Mouse (Mus musculus) forebrain, embryonic 13.5 days (tissue): ENCODE measurements around the gene Poc1b. TPM values are rescaled to one million over a fixed set of nuclear protein-coding genes. Genes with fewer than 3 reads are reported as not detected.

ENCODE experiments used
- ATAC-seq: fragments of 200-750 bp; cut with Nextera tagmentation; 2 replicates; pipeline ENCODE4 v1.8.0; 2017
- H3K27ac ChIP-seq: fragments of 300-500 bp; sonication (generic); 2 replicates; pipeline ENCODE4 v1.5.1; 2015; ENCODE audit warnings: inconsistent platforms, mild to moderate bottlenecking, moderate library complexity
- H3K27me3 ChIP-seq: fragments of 300-500 bp; sonication (generic); 2 replicates; pipeline ENCODE4 v1.6.1; 2015; ENCODE audit warnings: mild to moderate bottlenecking, inconsistent platforms
- H3K36me3 ChIP-seq: fragments of 300-500 bp; sonication (generic); 2 replicates; pipeline ENCODE4 v1.6.1; 2015; ENCODE audit warnings: mild to moderate bottlenecking, inconsistent platforms; ENCODE audit not compliant: poor library complexity, severe bottlenecking
- H3K4me1 ChIP-seq: fragments of 300-500 bp; sonication (generic); 2 replicates; pipeline ENCODE4 v1.6.1; 2015; ENCODE audit warnings: inconsistent platforms
- H3K4me2 ChIP-seq: fragments of 300-500 bp; sonication (generic); 2 replicates; pipeline ENCODE4 v1.6.1; 2015; ENCODE audit warnings: inconsistent platforms, mild to moderate bottlenecking, moderate library complexity
- H3K4me3 ChIP-seq: fragments of 300-500 bp; sonication (generic); 2 replicates; pipeline ENCODE4 v1.5.1; 2015; ENCODE audit warnings: mild to moderate bottlenecking, inconsistent platforms
- H3K9ac ChIP-seq: fragments of 300-500 bp; sonication (generic); 2 replicates; pipeline ENCODE4 v1.6.1; 2015; ENCODE audit warnings: mild to moderate bottlenecking, inconsistent platforms
- H3K9me3 ChIP-seq: fragments of 300-500 bp; sonication (generic); replicated peaks from 2 replicates; pipeline ENCODE4 v1.6.1; 2016; ENCODE audit warnings: inconsistent platforms
- WGBS: fragments of 180-500 bp; shearing (Covaris S2); methylation state at CpG from one replicate; pipeline ENCODE4 v1.1.7; 2015; 5-methylcytosine and 5-hydroxymethylcytosine counted together
- polyA plus RNA-seq: library from polyadenylated mRNA; unstranded; fragments of >200 nt; fragmentation: Nextera tagmentation; extraction: Ambion mirVana; gene quantifications from 2 replicates; pipeline ENCODE4 v1.2.1, GENCODE M21; 2015

Gene Poc1b
- polyA plus RNA-seq, 1 experiment from 2014 or later: 16.0 TPM

DNA sequence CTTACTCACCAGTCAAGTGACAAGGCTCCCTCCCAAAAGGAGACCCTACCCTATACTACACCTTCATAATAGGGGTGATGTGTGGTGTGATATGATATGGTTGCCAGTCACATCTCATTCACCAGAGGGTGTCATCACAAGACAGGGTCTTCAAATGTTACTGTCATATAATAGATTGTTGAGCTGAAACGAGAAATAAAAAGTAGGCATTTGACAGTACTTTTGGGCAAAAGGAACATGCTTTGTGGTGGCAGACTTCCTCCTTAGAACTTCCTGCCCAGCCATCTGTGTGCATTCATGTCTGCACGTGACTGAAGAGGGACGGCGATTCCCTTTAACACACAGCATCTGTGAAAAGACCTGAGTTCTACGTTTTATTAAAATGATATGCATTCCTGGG is 75.3 kb downstream of the Poc1b start:
- H3K4me2 ChIP-seq: no peak overlapping the region
- no peak for ATAC-seq
- H3K9me3 ChIP-seq: no peaks in the 10 kb centered on the region
- WGBS: 87% methylated on average over 5 of the region's 5 CpGs
- H3K4me3 ChIP-seq: no peak overlapping the region
- H3K27ac ChIP-seq: no peak overlapping the region
- no peaks in the 10 kb centered on the region for H3K27me3 ChIP-seq
- H3K9ac ChIP-seq: no peak overlapping the region
- H3K4me1 ChIP-seq: no peaks in the 10 kb centered on the region
- H3K36me3 ChIP-seq: peaks cover 6% of the 10 kb centered on the region

DNA sequence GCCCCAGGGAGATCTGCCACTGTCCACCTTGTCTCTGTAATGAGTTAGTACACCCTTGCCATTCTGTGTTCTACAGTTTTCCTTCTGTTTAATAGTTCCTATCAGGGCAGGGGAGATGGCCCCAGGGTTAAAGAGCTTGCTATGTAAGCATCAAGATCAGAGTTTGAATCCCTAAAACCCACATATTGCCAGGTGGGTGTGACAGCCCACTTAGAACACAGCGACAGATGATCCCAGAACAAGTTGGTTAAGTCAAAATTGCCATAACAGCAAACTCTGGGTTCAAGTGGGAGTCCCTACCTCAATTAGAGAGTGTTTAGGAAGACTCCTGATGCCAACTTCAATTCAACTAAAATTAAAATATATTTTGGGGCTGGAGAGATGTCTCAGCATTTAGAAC is 81.3 kb downstream of the Poc1b start:
- WGBS: 91% methylated on average over 1 of the region's 1 CpGs
- Histone ChIP-seq H3K9me3 (no peaks in the 10 kb centered on the region), H3K4me3 (no peak overlapping the region), H3K4me2 (no peak overlapping the region), H3K36me3 (0 out of 2 replicates have a peak, but pooled peaks cover 2% of the 10 kb centered on the region), H3K4me1 (no peaks in the 10 kb centered on the region), H3K9ac (no peak overlapping the region), H3K27me3 (no peaks in the 10 kb centered on the region), H3K27ac (no peak overlapping the region)
- ATAC-seq: no peak

DNA sequence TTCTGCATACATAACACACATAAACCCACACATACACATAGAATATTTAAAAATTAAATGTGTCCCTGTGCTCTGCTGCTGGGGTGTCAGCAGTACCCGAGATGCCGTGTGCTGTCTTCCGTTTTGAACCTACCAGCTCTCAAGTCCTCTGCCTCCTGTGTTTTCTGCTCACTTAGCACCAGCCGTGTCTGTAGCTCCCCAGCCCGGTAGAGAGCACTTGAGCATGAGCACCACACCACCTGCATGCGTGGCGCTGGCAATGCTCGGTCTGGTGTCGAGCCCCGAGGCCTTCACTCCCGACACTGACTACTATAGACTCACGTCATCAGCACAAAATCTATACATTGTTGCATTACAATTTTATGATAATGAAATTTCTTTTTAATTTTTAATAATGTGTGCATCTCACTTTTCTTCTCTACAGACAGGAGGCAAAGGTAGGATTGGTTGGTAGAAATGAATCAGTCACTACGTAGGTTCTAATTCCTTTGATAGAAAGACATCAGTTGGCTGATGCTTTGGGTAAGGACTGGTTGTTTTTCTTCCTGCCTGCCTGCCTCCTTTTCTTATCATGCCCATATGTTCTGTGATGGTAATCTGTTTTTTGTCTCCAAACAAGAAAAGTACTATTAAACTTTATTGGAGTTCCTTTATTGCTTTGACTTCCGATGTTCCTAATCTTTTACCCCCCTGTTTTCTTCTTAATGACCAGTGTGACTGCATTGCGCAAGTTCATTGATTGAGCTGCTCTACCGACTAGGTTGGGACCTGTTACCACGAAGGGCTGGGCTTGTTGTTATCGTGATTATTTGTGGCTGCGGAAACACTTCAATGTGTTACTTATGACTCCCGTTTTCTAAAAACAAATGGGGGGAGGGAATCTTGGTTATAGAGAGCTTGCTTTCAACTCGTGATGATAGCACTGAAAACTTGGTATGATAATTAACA is 82.1 kb downstream of the Poc1b start:
- no peak overlapping the region for H3K4me3 ChIP-seq
- H3K27me3 ChIP-seq: no peaks in the 10 kb centered on the region
- 0 out of 2 replicates have a peak, but pooled peaks cover 2% of the 10 kb centered on the region for H3K36me3 ChIP-seq
- H3K9me3 ChIP-seq: no peaks in the 10 kb centered on the region
- H3K9ac ChIP-seq: no peak overlapping the region
- H3K4me1 ChIP-seq: no peaks in the 10 kb centered on the region
- ATAC-seq: no peak
- no peak overlapping the region for H3K4me2 ChIP-seq
- WGBS: 93% methylated on average over 21 of the region's 21 CpGs
- H3K27ac ChIP-seq: no peak overlapping the region

DNA sequence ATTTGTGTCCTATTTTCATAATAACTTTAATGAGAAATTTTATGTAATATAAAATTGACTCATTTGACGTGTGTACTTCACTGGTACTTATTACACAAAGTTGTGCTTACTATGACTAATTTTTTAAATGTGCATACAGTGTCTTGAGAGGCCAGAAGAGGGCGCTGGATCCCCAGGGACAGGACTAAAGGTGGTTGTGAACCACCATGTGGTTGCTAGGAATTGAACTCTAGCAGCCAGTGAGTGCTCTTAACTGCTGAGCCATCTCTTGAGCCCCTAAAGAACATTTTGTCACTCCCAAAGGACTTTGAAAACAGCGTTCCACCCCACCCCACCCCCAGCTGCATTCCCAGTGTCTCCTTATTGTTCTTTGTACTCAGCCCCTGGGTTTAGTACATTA is 84.0 kb downstream of the Poc1b start:
- Histone ChIP-seq H3K9ac (no peak overlapping the region), H3K4me1 (no peaks in the 10 kb centered on the region), H3K4me2 (no peak overlapping the region), H3K9me3 (no peaks in the 10 kb centered on the region), H3K27ac (no peak overlapping the region), H3K36me3 (0 out of 2 replicates have a peak, but pooled peaks cover 2% of the 10 kb centered on the region), H3K27me3 (no peaks in the 10 kb centered on the region), H3K4me3 (no peak overlapping the region)
- no peak for ATAC-seq
- 34% methylated on average over 3 of the region's 3 CpGs for WGBS

GRCm38 (mm10) chr10:99194451-99195055 is 87.7 kb downstream of the Poc1b start:
- Histone ChIP-seq H3K4me1 (peaks cover 6% of the 10 kb centered on the region), H3K27me3 (no peaks in the 10 kb centered on the region), H3K4me2 (no peak overlapping the region), H3K4me3 (no peak overlapping the region), H3K9ac (no peak overlapping the region), H3K36me3 (peaks cover 11% of the 10 kb centered on the region), H3K27ac (no peak overlapping the region), H3K9me3 (no peaks in the 10 kb centered on the region)
- 88% methylated on average over 2 of the region's 2 CpGs for WGBS
- no peak for ATAC-seq

DNA sequence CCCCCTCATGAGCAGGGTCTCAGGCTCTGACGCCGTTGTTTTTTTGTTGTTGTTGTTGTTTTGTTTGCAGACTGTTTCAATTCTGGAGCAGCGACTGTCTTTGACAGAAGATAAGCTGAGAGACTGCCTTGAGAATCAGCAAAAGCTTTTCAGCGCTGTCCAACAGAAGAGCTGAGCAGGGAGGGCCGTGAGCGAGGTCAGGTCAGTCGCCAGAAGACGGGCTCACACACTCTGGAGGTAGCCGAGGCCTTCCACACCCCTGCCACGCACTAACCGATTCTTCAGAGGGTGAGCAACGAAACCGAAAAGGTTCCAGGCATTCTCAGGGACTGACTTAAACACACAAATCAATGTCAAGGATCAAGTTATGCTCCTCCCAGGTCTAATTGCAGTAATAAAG is 89.7 kb downstream of the Poc1b start:
- H3K27ac ChIP-seq: no peak overlapping the region
- WGBS: 87% methylated on average over 13 of the region's 13 CpGs

DNA sequence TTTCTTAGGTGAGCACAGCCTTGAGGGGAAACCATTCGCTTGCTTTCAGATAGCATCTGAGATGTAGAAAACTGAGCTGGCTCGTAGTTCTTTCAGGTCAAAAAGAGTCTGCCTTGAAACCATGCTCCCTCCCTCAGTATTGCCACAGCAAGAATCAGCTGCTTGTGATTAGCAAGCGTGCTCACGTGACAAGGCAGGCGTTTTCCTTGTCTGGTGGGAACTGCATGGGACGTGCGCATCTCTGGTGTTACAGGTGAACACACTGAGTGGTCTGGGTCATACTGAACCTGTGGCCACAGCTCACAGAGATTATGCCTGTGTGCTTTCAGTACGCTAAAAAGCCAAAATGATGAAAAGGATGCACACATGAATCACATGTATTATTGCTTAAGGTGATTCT is 90.3 kb downstream of the Poc1b start:
- Histone ChIP-seq H3K4me3 (no peak overlapping the region), H3K9ac (no peak overlapping the region), H3K4me1 (peaks cover 18% of the 10 kb centered on the region), H3K27me3 (no peaks in the 10 kb centered on the region), H3K27ac (peak overlapping the region; percentile 25; the same call in 1 of the 2 replicates), H3K4me2 (no peak overlapping the region), H3K36me3 (peaks cover 11% of the 10 kb centered on the region), H3K9me3 (no peaks in the 10 kb centered on the region)
- 76% methylated on average over 8 of the region's 8 CpGs for WGBS
- ATAC-seq: peak; percentile 46; the same call in 1 of the 2 replicates

More for the DNA sequence above, 89.7 kb downstream of the Poc1b start:
- Histone ChIP-seq H3K27me3 (no peaks in the 10 kb centered on the region), H3K4me3 (no peak overlapping the region), H3K9me3 (no peaks in the 10 kb centered on the region), H3K36me3 (peaks cover 11% of the 10 kb centered on the region), H3K4me1 (peaks cover 13% of the 10 kb centered on the region), H3K4me2 (no peak overlapping the region), H3K9ac (no peak overlapping the region)
- no peak for ATAC-seq

GRCm38 (mm10) chr10:99197607-99198305 is 90.9 kb downstream of the Poc1b start:
- no peak overlapping the region for H3K27ac ChIP-seq
- peak; percentile 69; the same call in 1 of the 2 replicates for ATAC-seq
- WGBS: 48% methylated on average over 9 of the region's 9 CpGs

DNA sequence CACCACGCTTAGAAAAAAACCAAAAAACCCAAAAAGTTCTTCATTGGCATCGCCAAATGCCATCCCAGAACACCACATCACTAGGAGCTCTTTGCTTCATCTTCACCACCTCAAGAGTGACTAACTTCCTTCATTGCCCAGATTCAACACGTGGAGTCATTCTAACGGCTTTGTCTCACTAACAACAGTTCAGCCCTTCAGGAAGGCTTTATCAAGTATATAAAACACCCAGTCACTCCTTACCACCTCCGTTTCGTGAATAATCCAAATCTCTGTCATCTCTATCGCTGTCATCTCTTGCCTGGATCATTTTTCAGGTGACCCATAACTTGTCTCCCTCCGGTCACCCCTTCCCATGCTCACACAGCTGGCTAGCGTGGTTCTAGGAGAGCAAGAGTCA is 92.1 kb downstream of the Poc1b start:
- WGBS: 95% methylated on average over 9 of the region's 9 CpGs

More at GRCm38 (mm10) chr10:99197607-99198305, 90.9 kb downstream of the Poc1b start:
- no peak overlapping the region for H3K4me3 ChIP-seq
- H3K36me3 ChIP-seq: peaks cover 11% of the 10 kb centered on the region
- H3K9me3 ChIP-seq: no peaks in the 10 kb centered on the region
- peaks cover 22% of the 10 kb centered on the region for H3K4me1 ChIP-seq
- H3K4me2 ChIP-seq: no peak overlapping the region
- H3K9ac ChIP-seq: no peak overlapping the region
- no peaks in the 10 kb centered on the region for H3K27me3 ChIP-seq

GRCm38 (mm10) chr10:99200944-99201343 is 94.1 kb downstream of the Poc1b start:
- no peaks in the 10 kb centered on the region for H3K27me3 ChIP-seq
- H3K9ac ChIP-seq: no peak overlapping the region
- H3K9me3 ChIP-seq: no peaks in the 10 kb centered on the region
- peaks cover 42% of the 10 kb centered on the region for H3K4me1 ChIP-seq
- WGBS: 76% methylated on average over 5 of the region's 5 CpGs
- no peak overlapping the region for H3K27ac ChIP-seq
- H3K36me3 ChIP-seq: peaks cover 11% of the 10 kb centered on the region
- ATAC-seq: no peak
- H3K4me2 ChIP-seq: no peak overlapping the region
- H3K4me3 ChIP-seq: no peak overlapping the region

More for the DNA sequence above, 92.1 kb downstream of the Poc1b start:
- Histone ChIP-seq H3K4me2 (no peak overlapping the region), H3K4me3 (no peak overlapping the region), H3K36me3 (peaks cover 11% of the 10 kb centered on the region), H3K9ac (no peak overlapping the region), H3K27ac (no peak overlapping the region), H3K27me3 (no peaks in the 10 kb centered on the region), H3K9me3 (no peaks in the 10 kb centered on the region), H3K4me1 (peaks cover 31% of the 10 kb centered on the region)
- ATAC-seq: no peak

- WGBS: 24% methylated on average over 1 of the region's 1 CpGs
- no peak overlapping the region for H3K9ac ChIP-seq
These were observed 95.0 kb downstream of the Poc1b start for GRCm38 (mm10) chr10:99201786-99202185.

GRCm38 (mm10) chr10:99202363-99202762 is 95.5 kb downstream of the Poc1b start:
- H3K9ac ChIP-seq: no peak overlapping the region

More at GRCm38 (mm10) chr10:99201786-99202185, 95.0 kb downstream of the Poc1b start:
- H3K9me3 ChIP-seq: no peaks in the 10 kb centered on the region
- peaks cover 7% of the 10 kb centered on the region for H3K36me3 ChIP-seq
- H3K27ac ChIP-seq: no peak overlapping the region
- peaks cover 42% of the 10 kb centered on the region for H3K4me1 ChIP-seq
- H3K4me2 ChIP-seq: no peak overlapping the region
- ATAC-seq: no peak
- no peaks in the 10 kb centered on the region for H3K27me3 ChIP-seq
- H3K4me3 ChIP-seq: no peak overlapping the region

More at GRCm38 (mm10) chr10:99202363-99202762, 95.5 kb downstream of the Poc1b start:
- H3K4me2 ChIP-seq: no peak overlapping the region
- 51% methylated on average over 8 of the region's 8 CpGs for WGBS
- no peak overlapping the region for H3K4me3 ChIP-seq
- no peaks in the 10 kb centered on the region for H3K9me3 ChIP-seq
- no peaks in the 10 kb centered on the region for H3K27me3 ChIP-seq
- H3K36me3 ChIP-seq: peaks cover 3% of the 10 kb centered on the region; the same call in 1 of the 2 replicates
- H3K27ac ChIP-seq: no peak overlapping the region
- ATAC-seq: no peak
- H3K4me1 ChIP-seq: peaks cover 36% of the 10 kb centered on the region
